Mouse (Mus musculus): ENCODE results near the gene Asic2. TPM values are rescaled to one million over a fixed set of nuclear protein-coding genes. Genes with fewer than 3 reads are reported as not detected.

Asic2 gene
- total RNA-seq, 1 experiment from 2014 or later, result not detected

- no peak for ATAC-seq (replicated peaks in 1 of 2; ENCODE audit: insufficient read depth in 1 of 2, low FRiP score in 2 of 2, low TSS enrichment in 1 of 2, low read depth in 1 of 2, poor library complexity in 2 of 2, severe bottlenecking in 2 of 2)
Observed at GRCm38 (mm10) chr11:81972044-81972443, 3.8 kb upstream of the Asic2 start.

GRCm38 (mm10) chr11:81966626-81967289, 1.5 kb downstream of the Asic2 start:
- ATAC-seq (replicated peaks in 1 of 2; ENCODE audit: insufficient read depth in 1 of 2, low FRiP score in 2 of 2, low TSS enrichment in 1 of 2, low read depth in 1 of 2, poor library complexity in 2 of 2, severe bottlenecking in 2 of 2), result no peak; a peak in 1 of 4 replicates

GRCm38 (mm10) chr11:81965653-81966625, 2.3 kb downstream of the Asic2 start:
- no peak for ATAC-seq (replicated peaks in 1 of 2; ENCODE audit: insufficient read depth in 1 of 2, low FRiP score in 2 of 2, low TSS enrichment in 1 of 2, low read depth in 1 of 2, poor library complexity in 2 of 2, severe bottlenecking in 2 of 2)

GRCm38 (mm10) chr11:81964561-81964960, 3.7 kb downstream of the Asic2 start:
- ATAC-seq (replicated peaks in 1 of 2; ENCODE audit: insufficient read depth in 1 of 2, low FRiP score in 2 of 2, low TSS enrichment in 1 of 2, low read depth in 1 of 2, poor library complexity in 2 of 2, severe bottlenecking in 2 of 2), result no peak

GRCm38 (mm10) chr11:81954398-81954797, 13.9 kb downstream of the Asic2 start:
- ATAC-seq (replicated peaks in 1 of 2; ENCODE audit: insufficient read depth in 1 of 2, low FRiP score in 2 of 2, low TSS enrichment in 1 of 2, low read depth in 1 of 2, poor library complexity in 2 of 2, severe bottlenecking in 2 of 2), result peak in 1 of 2 experiments; percentile 39; a peak in 2 of 4 replicates

GRCm38 (mm10) chr11:81948021-81948420, 20.2 kb downstream of the Asic2 start:
- no peak for ATAC-seq (replicated peaks in 1 of 2; ENCODE audit: insufficient read depth in 1 of 2, low FRiP score in 2 of 2, low TSS enrichment in 1 of 2, low read depth in 1 of 2, poor library complexity in 2 of 2, severe bottlenecking in 2 of 2)

- ATAC-seq (replicated peaks in 1 of 2; ENCODE audit: insufficient read depth in 1 of 2, low FRiP score in 2 of 2, low TSS enrichment in 1 of 2, low read depth in 1 of 2, poor library complexity in 2 of 2, severe bottlenecking in 2 of 2), result peak in 1 of 2 experiments; percentile 73; a peak in 2 of 4 replicates
Observed at GRCm38 (mm10) chr11:81942167-81942566, 26.1 kb downstream of the Asic2 start.

GRCm38 (mm10) chr11:81940988-81941387, 27.3 kb downstream of the Asic2 start:
- no peak for ATAC-seq (replicated peaks in 1 of 2; ENCODE audit: insufficient read depth in 1 of 2, low FRiP score in 2 of 2, low TSS enrichment in 1 of 2, low read depth in 1 of 2, poor library complexity in 2 of 2, severe bottlenecking in 2 of 2)

- ATAC-seq (replicated peaks in 1 of 2; ENCODE audit: insufficient read depth in 1 of 2, low FRiP score in 2 of 2, low TSS enrichment in 1 of 2, low read depth in 1 of 2, poor library complexity in 2 of 2, severe bottlenecking in 2 of 2), result no peak
Observed at GRCm38 (mm10) chr11:81937516-81937915, 30.7 kb downstream of the Asic2 start.

GRCm38 (mm10) chr11:81926393-81926792, 41.9 kb downstream of the Asic2 start:
- no peak for ATAC-seq (replicated peaks in 1 of 2; ENCODE audit: insufficient read depth in 1 of 2, low FRiP score in 2 of 2, low TSS enrichment in 1 of 2, low read depth in 1 of 2, poor library complexity in 2 of 2, severe bottlenecking in 2 of 2)

GRCm38 (mm10) chr11:81923626-81924025, 44.6 kb downstream of the Asic2 start:
- no peak for ATAC-seq (replicated peaks in 1 of 2; ENCODE audit: insufficient read depth in 1 of 2, low FRiP score in 2 of 2, low TSS enrichment in 1 of 2, low read depth in 1 of 2, poor library complexity in 2 of 2, severe bottlenecking in 2 of 2)

GRCm38 (mm10) chr11:81923096-81923495, 45.2 kb downstream of the Asic2 start:
- ATAC-seq (replicated peaks in 1 of 2; ENCODE audit: insufficient read depth in 1 of 2, low FRiP score in 2 of 2, low TSS enrichment in 1 of 2, low read depth in 1 of 2, poor library complexity in 2 of 2, severe bottlenecking in 2 of 2), result no peak

GRCm38 (mm10) chr11:81915501-81915900, 52.8 kb downstream of the Asic2 start:
- no peak for ATAC-seq (replicated peaks in 1 of 2; ENCODE audit: insufficient read depth in 1 of 2, low FRiP score in 2 of 2, low TSS enrichment in 1 of 2, low read depth in 1 of 2, poor library complexity in 2 of 2, severe bottlenecking in 2 of 2)

- peak; percentile 25 to 57; a peak in 2 of 4 replicates for ATAC-seq (replicated peaks in 1 of 2; ENCODE audit: insufficient read depth in 1 of 2, low FRiP score in 2 of 2, low TSS enrichment in 1 of 2, low read depth in 1 of 2, poor library complexity in 2 of 2, severe bottlenecking in 2 of 2)
Observed at GRCm38 (mm10) chr11:81913071-81913470, 55.2 kb downstream of the Asic2 start.

GRCm38 (mm10) chr11:81909397-81909894, 58.8 kb downstream of the Asic2 start:
- ATAC-seq (replicated peaks in 1 of 2; ENCODE audit: insufficient read depth in 1 of 2, low FRiP score in 2 of 2, low TSS enrichment in 1 of 2, low read depth in 1 of 2, poor library complexity in 2 of 2, severe bottlenecking in 2 of 2), result peak; percentile 29 to 37; a peak in 2 of 4 replicates

GRCm38 (mm10) chr11:81908760-81909159, 59.5 kb downstream of the Asic2 start:
- ATAC-seq (replicated peaks in 1 of 2; ENCODE audit: insufficient read depth in 1 of 2, low FRiP score in 2 of 2, low TSS enrichment in 1 of 2, low read depth in 1 of 2, poor library complexity in 2 of 2, severe bottlenecking in 2 of 2), result no peak

GRCm38 (mm10) chr11:81902318-81902717, 65.9 kb downstream of the Asic2 start:
- ATAC-seq (replicated peaks in 1 of 2; ENCODE audit: insufficient read depth in 1 of 2, low FRiP score in 2 of 2, low TSS enrichment in 1 of 2, low read depth in 1 of 2, poor library complexity in 2 of 2, severe bottlenecking in 2 of 2), result no peak
